Mouse (Mus musculus) testis, adult 2 months (tissue): ENCODE data around the gene Timp2. TPM values are rescaled to one million over a fixed set of nuclear protein-coding genes. Genes with fewer than 3 reads are reported as not detected.
A peak's percentile ranks its signal among the peaks of the same experiment; 100 is the strongest.

ENCODE experiments used
- H3K27ac ChIP-seq: fragments of 200-500 bp; 2 replicates; pipeline ENCODE4 v1.5.1; 2012; ENCODE audit warnings: low read depth, low read length; ENCODE audit not compliant: control insufficient read depth, insufficient read depth
- H3K27me3 ChIP-seq: fragments of 200-500 bp; 2 replicates; pipeline ENCODE4 v1.6.1; 2012; ENCODE audit warnings: mild to moderate bottlenecking, low read length, moderate library complexity; ENCODE audit not compliant: control insufficient read depth, insufficient read depth
- H3K36me3 ChIP-seq: fragments of 200-500 bp; 2 replicates; pipeline ENCODE4 v1.6.1; 2012; ENCODE audit warnings: mild to moderate bottlenecking, low read length; ENCODE audit not compliant: control insufficient read depth, insufficient read depth
- H3K4me1 ChIP-seq: fragments of 200-500 bp; 2 replicates; pipeline ENCODE4 v1.6.1; 2012; ENCODE audit warnings: low read length; ENCODE audit not compliant: control insufficient read depth, insufficient read depth
- H3K4me3 ChIP-seq: fragments of 200-500 bp; 2 replicates; pipeline ENCODE4 v1.5.1; 2012; ENCODE audit warnings: low read depth, mild to moderate bottlenecking, low read length, moderate library complexity, mixed read lengths; ENCODE audit not compliant: control insufficient read depth
- CTCF ChIP-seq: fragments of 200-500 bp; IDR thresholded peaks from 2 replicates; pipeline ENCODE4 v1.5.1; 2012; ENCODE audit warnings: low read depth, mild to moderate bottlenecking, inconsistent platforms, low read length, moderate library complexity; ENCODE audit not compliant: control insufficient read depth, insufficient read depth, insufficient replicate concordance
- POLR2A ChIP-seq: fragments of 200-500 bp; IDR thresholded peaks from 2 replicates; pipeline ENCODE4 v1.6.1; 2012; ENCODE audit warnings: low read depth, mild to moderate bottlenecking, inconsistent platforms, low read length, moderate library complexity; ENCODE audit not compliant: control insufficient read depth
- polyA plus RNA-seq: library from polyadenylated mRNA; depleted of rRNA; stranded (reverse); fragments of >200 nt; gene quantifications from 2 replicates; pipeline ENCODE4 v1.2.3, GENCODE M21; 2012

Timp2 gene
- polyA plus RNA-seq, 1 experiment: 94.1 TPM

- no peaks in the 10 kb centered on the region for H3K4me1 ChIP-seq
- H3K36me3 ChIP-seq: no peaks in the 10 kb centered on the region
- H3K27ac ChIP-seq: no peak overlapping the region
- no peaks in the 10 kb centered on the region for H3K27me3 ChIP-seq
- H3K4me3 ChIP-seq: no peak overlapping the region
- TF ChIP-seq CTCF (peak; percentile 43; the same call in 1 of the 2 replicates), POLR2A (no peak)
These were observed 12.8 kb upstream of the Timp2 start for GRCm38 (mm10) chr11:118368330-118368729.

GRCm38 (mm10) chr11:118366559-118366958 is 11.0 kb upstream of the Timp2 start:
- H3K4me3 ChIP-seq: no peak overlapping the region
- H3K27me3 ChIP-seq: no peaks in the 10 kb centered on the region
- H3K36me3 ChIP-seq: no peaks in the 10 kb centered on the region
- H3K4me1 ChIP-seq: no peaks in the 10 kb centered on the region; the same call in 1 of the 2 replicates
- H3K27ac ChIP-seq: no peak overlapping the region
- no peak for TF ChIP-seq POLR2A
- TF ChIP-seq CTCF: no peak

- Histone ChIP-seq H3K4me1 (no peaks in the 10 kb centered on the region; the same call in 1 of the 2 replicates), H3K27ac (no peak overlapping the region), H3K36me3 (no peaks in the 10 kb centered on the region), H3K27me3 (no peaks in the 10 kb centered on the region), H3K4me3 (no peak overlapping the region)
- TF ChIP-seq POLR2A (no peak), CTCF (no peak)
These were observed 10.6 kb upstream of the Timp2 start for GRCm38 (mm10) chr11:118366108-118366507.

- Histone ChIP-seq H3K36me3 (no peaks in the 10 kb centered on the region), H3K4me1 (peaks cover 5% of the 10 kb centered on the region), H3K27ac (no peak overlapping the region), H3K27me3 (no peaks in the 10 kb centered on the region), H3K4me3 (no peak overlapping the region)
- TF ChIP-seq POLR2A: no peak
- no peak for TF ChIP-seq CTCF
These were observed 9.6 kb upstream of the Timp2 start for GRCm38 (mm10) chr11:118365171-118365570.

GRCm38 (mm10) chr11:118364021-118364420 is 8.5 kb upstream of the Timp2 start:
- H3K27ac ChIP-seq: no peak overlapping the region
- H3K36me3 ChIP-seq: no peaks in the 10 kb centered on the region
- H3K4me1 ChIP-seq: peaks cover 5% of the 10 kb centered on the region
- no peak for TF ChIP-seq POLR2A
- TF ChIP-seq CTCF: no peak
- no peaks in the 10 kb centered on the region for H3K27me3 ChIP-seq
- H3K4me3 ChIP-seq: no peak overlapping the region

- Histone ChIP-seq H3K4me3 (no peak overlapping the region), H3K36me3 (no peaks in the 10 kb centered on the region), H3K27me3 (no peaks in the 10 kb centered on the region), H3K4me1 (peaks cover 5% of the 10 kb centered on the region), H3K27ac (no peak overlapping the region)
- no peak for TF ChIP-seq CTCF
- no peak for TF ChIP-seq POLR2A
These were observed 7.5 kb upstream of the Timp2 start for GRCm38 (mm10) chr11:118362971-118363518.

- TF ChIP-seq CTCF (no peak), POLR2A (no peak)
- Histone ChIP-seq H3K4me3 (no peak overlapping the region), H3K27ac (no peak overlapping the region), H3K27me3 (no peaks in the 10 kb centered on the region), H3K4me1 (peaks cover 5% of the 10 kb centered on the region), H3K36me3 (no peaks in the 10 kb centered on the region)
These were observed 7.0 kb upstream of the Timp2 start for GRCm38 (mm10) chr11:118362501-118362900.

GRCm38 (mm10) chr11:118360907-118361341 is 5.4 kb upstream of the Timp2 start:
- TF ChIP-seq CTCF (no peak), POLR2A (no peak)
- H3K4me1 ChIP-seq: peaks cover 5% of the 10 kb centered on the region
- H3K4me3 ChIP-seq: no peak overlapping the region
- no peaks in the 10 kb centered on the region for H3K27me3 ChIP-seq
- no peak overlapping the region for H3K27ac ChIP-seq
- H3K36me3 ChIP-seq: no peaks in the 10 kb centered on the region
